Mouse (Mus musculus) ES-E14 (cell line): ENCODE data around the gene Prrx2. TPM values are rescaled to one million over a fixed set of nuclear protein-coding genes. Genes with fewer than 3 reads are reported as not detected.

Experiments
- DNase-seq: peaks from one replicate; pipeline ENCODE4 v3.0.0-alpha.2; 2013; ENCODE audit warnings: low read depth, low spot score
- H3K27ac ChIP-seq: 2 replicates; pipeline ENCODE4 v1.5.1; 2012; ENCODE audit warnings: low read depth, mild to moderate bottlenecking, low read length, moderate library complexity, mixed read lengths; ENCODE audit not compliant: poor library complexity, insufficient read depth, severe bottlenecking
- H3K36me3 ChIP-seq: 2 replicates; pipeline ENCODE4 v1.6.1; 2012; ENCODE audit warnings: mild to moderate bottlenecking, low read length, moderate library complexity, mixed read lengths; ENCODE audit not compliant: control insufficient read depth, poor library complexity, insufficient read depth, severe bottlenecking
- H3K4me1 ChIP-seq, 2 experiments: fragments of 150-350 bp in 1 of 2; sonication (generic) in 1 of 2; 2 replicates each; pipeline ENCODE4 v1.6.1; 2012; ENCODE audit warnings: low read length in 2 of 2, mild to moderate bottlenecking in 1 of 2, mixed read lengths in 1 of 2; ENCODE audit not compliant: control insufficient read depth in 2 of 2, insufficient read depth in 2 of 2, poor library complexity in 1 of 2
- H3K4me3 ChIP-seq, 2 experiments: fragments of 150-350 bp in 1 of 2; sonication (generic) in 1 of 2; 2 replicates each; pipeline ENCODE4 v1.5.1; 2012; ENCODE audit warnings: low read length in 2 of 2, low read depth in 1 of 2, mild to moderate bottlenecking in 1 of 2, mixed read lengths in 1 of 2; ENCODE audit not compliant: insufficient read depth in 1 of 2, poor library complexity in 1 of 2, severe bottlenecking in 1 of 2
- H3K9ac ChIP-seq: 2 replicates; pipeline ENCODE4 v1.6.1; 2012; ENCODE audit warnings: low read depth, mild to moderate bottlenecking, low read length, mixed read lengths; ENCODE audit not compliant: poor library complexity, insufficient read depth, severe bottlenecking
- H3K9me3 ChIP-seq: fragments of 150-350 bp; sonication (generic); 2 replicates; pipeline ENCODE4 v1.6.1; 2012; ENCODE audit warnings: low read depth, mild to moderate bottlenecking, low read length; ENCODE audit not compliant: control insufficient read depth, insufficient read depth
- CHD2 ChIP-seq: IDR thresholded peaks from 2 replicates; pipeline ENCODE4 v1.6.1; 2014; ENCODE audit warnings: mild to moderate bottlenecking, low read depth, low read length, inconsistent platforms
- HCFC1 ChIP-seq: IDR thresholded peaks from 2 replicates; pipeline ENCODE4 v1.6.1; 2012; ENCODE audit warnings: low read length, inconsistent platforms, borderline replicate concordance; ENCODE audit not compliant: insufficient read depth
- MAFK ChIP-seq: IDR thresholded peaks from 2 replicates; pipeline ENCODE4 v1.6.1; 2014; ENCODE audit warnings: mild to moderate bottlenecking, low read depth, low read length, inconsistent platforms; ENCODE audit not compliant: insufficient read depth
- ZC3H11A ChIP-seq: IDR thresholded peaks from 2 replicates; pipeline ENCODE4 v1.6.1; 2012; ENCODE audit warnings: low read depth, mild to moderate bottlenecking, inconsistent platforms, low read length, borderline replicate concordance
- ZNF384 ChIP-seq: IDR thresholded peaks from 2 replicates; pipeline ENCODE4 v1.6.1; 2012; ENCODE audit warnings: low read depth, low read length, inconsistent platforms
- in situ Hi-C, 2 experiments: fragments of 600-800 bp; cut with MboI; formaldehyde crosslinking; loops; one replicate each; pipeline ENCODE4 v1.15.1; 2025; ENCODE audit warnings: low sequenced_read_pairs in 2 of 2, inconsistent platforms in 1 of 2; ENCODE audit not compliant: unreplicated experiment in 2 of 2
- total RNA-seq: library from RNA; depleted of rRNA; stranded (reverse); fragments of 300-350 nt; gene quantifications from 2 replicates; pipeline ENCODE4 v1.2.3, GENCODE M21; 2012

The Prrx2 gene
- total RNA-seq, 1 experiment = 16.2 TPM

- no peak for DNase-seq
- no peaks in the 10 kb centered on the region for H3K36me3 ChIP-seq
- in situ Hi-C loops = no loop called here
- no peak overlapping the region for H3K27ac ChIP-seq
- no peaks in the 10 kb centered on the region for H3K9me3 ChIP-seq
- H3K9ac ChIP-seq = no peak overlapping the region
- TF ChIP-seq CHD2 (no peak), HCFC1 (no peak), ZC3H11A (no peak), ZNF384 (no peak), MAFK (no peak)
- peaks cover 4 to 12% of the 10 kb centered on the region in 2 experiments; a peak in 3 of 4 replicates for H3K4me1 ChIP-seq
- no peak overlapping the region for H3K4me3 ChIP-seq
Observed at GRCm38 (mm10) chr2:30920216-30920615, 85.4 kb downstream of the Prrx2 start.

GRCm38 (mm10) chr2:30923099-30923498, 88.3 kb downstream of the Prrx2 start:
- TF ChIP-seq MAFK (no peak), ZNF384 (no peak), CHD2 (no peak), HCFC1 (no peak), ZC3H11A (no peak)
- peaks cover 7 to 28% of the 10 kb centered on the region in 2 experiments for H3K4me1 ChIP-seq
- no peaks in the 10 kb centered on the region for H3K9me3 ChIP-seq
- DNase-seq = no peak
- H3K4me3 ChIP-seq = no peak overlapping the region
- in situ Hi-C loops = no loop called here
- H3K9ac ChIP-seq = no peak overlapping the region
- H3K36me3 ChIP-seq = no peaks in the 10 kb centered on the region
- no peak overlapping the region for H3K27ac ChIP-seq

GRCm38 (mm10) chr2:30925181-30925580, 90.4 kb downstream of the Prrx2 start:
- TF ChIP-seq MAFK (no peak), ZNF384 (no peak), HCFC1 (no peak), CHD2 (no peak), ZC3H11A (no peak)
- DNase-seq = no peak
- in situ Hi-C loops = no loop called here

GRCm38 (mm10) chr2:30926381-30926780, 91.6 kb downstream of the Prrx2 start:
- no peak for DNase-seq
- Histone ChIP-seq H3K4me3 (no peak overlapping the region), H3K4me1 (peaks cover 6 to 29% of the 10 kb centered on the region in 2 experiments), H3K9me3 (no peaks in the 10 kb centered on the region), H3K9ac (0 out of 2 replicates have a peak overlapping the region, but pooled peaks have one; percentile 67), H3K27ac (peak overlapping the region; percentile 86), H3K36me3 (no peaks in the 10 kb centered on the region)
- in situ Hi-C loops = no loop called here
- TF ChIP-seq HCFC1 (no peak), ZNF384 (no peak), MAFK (no peak), CHD2 (no peak), ZC3H11A (no peak)

More at GRCm38 (mm10) chr2:30925181-30925580, 90.4 kb downstream of the Prrx2 start:
- H3K9me3 ChIP-seq = no peaks in the 10 kb centered on the region
- no peaks in the 10 kb centered on the region for H3K36me3 ChIP-seq
- peaks cover 6 to 29% of the 10 kb centered on the region in 2 experiments for H3K4me1 ChIP-seq
- H3K27ac ChIP-seq = no peak overlapping the region
- H3K4me3 ChIP-seq = no peak overlapping the region
- H3K9ac ChIP-seq = no peak overlapping the region

GRCm38 (mm10) chr2:30927151-30927781, 92.5 kb downstream of the Prrx2 start:
- in situ Hi-C loops = no loop called here
- H3K27ac ChIP-seq = peak overlapping the region; percentile 86
- H3K4me1 ChIP-seq = peaks cover 6 to 31% of the 10 kb centered on the region in 2 experiments
- H3K36me3 ChIP-seq = no peaks in the 10 kb centered on the region
- TF ChIP-seq ZC3H11A (no peak), CHD2 (no peak), HCFC1 (no peak), MAFK (no peak), ZNF384 (no peak)
- peak overlapping the region; percentile 67; the same call in 1 of the 2 replicates for H3K9ac ChIP-seq
- H3K4me3 ChIP-seq = no peak overlapping the region
- DNase-seq = no peak
- no peaks in the 10 kb centered on the region for H3K9me3 ChIP-seq
